Comparison of ENCODE assay signal across 17 mouse cellular contexts in the genomic region with DNA sequence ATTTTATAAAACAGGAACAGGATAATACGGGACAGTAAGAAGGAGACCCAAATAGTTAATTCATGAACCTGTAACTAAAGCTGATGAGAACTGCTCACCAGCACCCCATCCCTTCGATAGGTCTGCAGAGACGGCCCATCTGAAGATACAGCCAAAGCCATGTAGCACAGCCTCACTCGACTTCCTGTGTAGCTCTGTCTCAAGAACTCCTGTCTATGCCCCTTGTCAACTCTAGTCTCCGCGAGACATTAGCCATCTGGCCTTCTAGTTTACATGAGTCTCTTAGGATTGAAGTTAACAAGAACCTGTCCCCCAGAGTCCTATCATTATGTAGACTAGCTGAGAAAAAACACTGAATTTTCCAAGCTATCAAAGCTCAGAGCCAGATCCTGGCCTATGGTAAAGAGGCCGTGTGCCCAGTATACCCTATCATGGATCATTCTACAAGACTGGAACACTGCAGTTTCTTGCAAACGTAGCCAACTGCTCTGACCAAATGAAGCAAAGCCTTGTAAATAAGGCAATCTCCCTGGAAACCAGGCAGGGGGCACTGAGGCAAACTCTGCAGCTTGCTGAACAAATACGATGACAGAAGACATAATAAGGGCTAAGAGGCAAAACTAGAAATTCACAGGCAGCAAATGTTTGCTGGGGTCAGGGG. TPM values are rescaled to one million over a fixed set of nuclear protein-coding genes. Genes with fewer than 3 reads are reported as not detected.
A peak's percentile ranks its signal among the peaks of the same experiment; 100 is the strongest.
DNase-seq lines count a peak whose midpoint lies in the region; ATAC-seq and TF ChIP-seq lines count a peak whose summit lies in the region.
"Had no signal": no experiment of that assay in that cellular context is flagged by ENCODE, and none has a peak within 500 bp of the region (broad histone marks: within the 10 kb centered on the region; RNA-seq: fewer than 3 reads in every experiment).

No protein-coding gene starts in this region.

- no peak overlapping the region for H3K4me2 ChIP-seq in heart, embryonic 13.5 days
- no peak overlapping the region for H3K4me2 ChIP-seq in lung, embryonic 14.5 days
- H3K4me2 ChIP-seq in heart, embryonic 14.5 days (ENCODE audit: low read length): no peak overlapping the region
- no peak overlapping the region for H3K4me2 ChIP-seq in heart, embryonic 16.5 days (ENCODE audit: low read depth, low read length)
- H3K4me2 ChIP-seq: embryonic facial prominence, embryonic 13.5 days had no signal

- no peaks in the 10 kb centered on the region for H3K36me3 ChIP-seq in heart, embryonic 13.5 days
- no peaks in the 10 kb centered on the region for H3K36me3 ChIP-seq in lung, embryonic 14.5 days (ENCODE audit: insufficient read depth)
- no peaks in the 10 kb centered on the region for H3K36me3 ChIP-seq in heart, embryonic 14.5 days (ENCODE audit: control insufficient read depth, insufficient read depth, low read length)
- no peaks in the 10 kb centered on the region for H3K36me3 ChIP-seq in heart, embryonic 16.5 days (ENCODE audit: control insufficient read depth, insufficient read depth)
- H3K36me3 ChIP-seq: embryonic facial prominence, embryonic 13.5 days had no signal

- intact Hi-C loops in heart, postnatal 25 days (cut with DNase I): no loop called here

- no peak for TF ChIP-seq CTCF in lung, embryonic 14.5 days (IDR thresholded peaks at IDR 0.05; ENCODE audit: low read depth)

- peaks cover 44% of the 10 kb centered on the region for H3K4me1 ChIP-seq in heart, embryonic 13.5 days
- peaks cover 13% of the 10 kb centered on the region for H3K4me1 ChIP-seq in lung, embryonic 14.5 days (ENCODE audit: insufficient read depth)
- H3K4me1 ChIP-seq in heart, embryonic 14.5 days (ENCODE audit: control insufficient read depth in 2 of 2, insufficient read depth in 2 of 2, low read length in 2 of 2): peaks cover 16 to 33% of the 10 kb centered on the region in 2 experiments
- H3K4me1 ChIP-seq in heart, embryonic 16.5 days (ENCODE audit: control insufficient read depth, insufficient read depth, low read length): peaks cover 23% of the 10 kb centered on the region

- H3K9ac ChIP-seq in heart, embryonic 13.5 days: no peak overlapping the region
- H3K9ac ChIP-seq in lung, embryonic 14.5 days: no peak overlapping the region
- H3K9ac ChIP-seq in heart, embryonic 14.5 days (ENCODE audit: low read length): no peak overlapping the region
- no peak overlapping the region for H3K9ac ChIP-seq in heart, embryonic 16.5 days (ENCODE audit: low read length)
- H3K9ac ChIP-seq: embryonic facial prominence, embryonic 13.5 days; liver, embryonic 14.5 days had no signal

- no peak for DNase-seq in heart, postnatal 25 days (ENCODE audit: low spot score)
- peak; percentile 49 for DNase-seq in lung, embryonic 14.5 days
- DNase-seq in lung, postnatal 25 days (ENCODE audit: low spot score): no peak
- DNase-seq in thymus, postnatal 10 days (ENCODE audit: low spot score in 2 of 2): no peak
- DNase-seq: adrenal gland, adult 8-10 months; cerebellum, adult 18-20 months; kidney, postnatal 14 days; layer of hippocampus, adult 9-11 months; thymus, postnatal 36 days had no signal

- no peak for ATAC-seq in heart, embryonic 13.5 days (ENCODE audit: extremely low read depth, insufficient number of reproducible peaks, low FRiP score, low TSS enrichment)
- no peak; the same call in 1 of the 2 replicates for ATAC-seq in lung, embryonic 14.5 days (ENCODE audit: insufficient read depth)
- ATAC-seq in heart, embryonic 14.5 days (ENCODE audit: insufficient number of reproducible peaks, insufficient read depth, low FRiP score, low read depth): no peak
- ATAC-seq in heart, embryonic 16.5 days (replicated peaks; ENCODE audit: extremely low read depth, insufficient read depth, low FRiP score): 0 out of 2 replicates have a peak, but pooled peaks have one; percentile 45
- ATAC-seq: CD4-positive, CD25-positive, alpha-beta regulatory T cell, adult 4 months had no signal

- peak overlapping the region; percentile 56 for H3K27ac ChIP-seq in heart, embryonic 13.5 days (replicated peaks)
- H3K27ac ChIP-seq in lung, embryonic 14.5 days (ENCODE audit: low read depth): no peak overlapping the region
- peak overlapping the region; percentile 7 to 9; a peak in 3 of 4 replicates for H3K27ac ChIP-seq in heart, embryonic 14.5 days (replicated peaks in 1 of 2; ENCODE audit: control insufficient read depth in 1 of 2, insufficient read depth in 1 of 2, low read depth in 2 of 2, low read length in 2 of 2)
- peak overlapping the region; percentile 33 for H3K27ac ChIP-seq in heart, embryonic 16.5 days (ENCODE audit: low read length)
- H3K27ac ChIP-seq: embryonic facial prominence, embryonic 13.5 days; liver, embryonic 14.5 days; macrophage had no signal

- WGBS in heart, embryonic 13.5 days: 46% methylated on average over 9 of the region's 9 CpGs
- WGBS in lung, embryonic 14.5 days: 42% methylated on average over 9 of the region's 9 CpGs
- WGBS in heart, embryonic 14.5 days: 38% methylated on average over 9 of the region's 9 CpGs
- WGBS in heart, embryonic 16.5 days: 47% methylated on average over 9 of the region's 9 CpGs

- no peaks in the 10 kb centered on the region for H3K27me3 ChIP-seq in heart, embryonic 13.5 days (replicated peaks)
- H3K27me3 ChIP-seq in lung, embryonic 14.5 days (ENCODE audit: insufficient read depth, low read length): no peaks in the 10 kb centered on the region
- no peaks in the 10 kb centered on the region for H3K27me3 ChIP-seq in heart, embryonic 14.5 days (ENCODE audit: control insufficient read depth, insufficient read depth, low read length)
- no peaks in the 10 kb centered on the region for H3K27me3 ChIP-seq in heart, embryonic 16.5 days (ENCODE audit: control insufficient read depth, insufficient read depth, low read length)
- H3K27me3 ChIP-seq: embryonic facial prominence, embryonic 13.5 days had no signal

- H3K9me3 ChIP-seq in heart, embryonic 13.5 days: no peaks in the 10 kb centered on the region
- no peaks in the 10 kb centered on the region for H3K9me3 ChIP-seq in lung, embryonic 14.5 days (ENCODE audit: low read depth, low read length)
- H3K9me3 ChIP-seq in heart, embryonic 14.5 days (ENCODE audit: control insufficient read depth, low read length): no peaks in the 10 kb centered on the region
- H3K9me3 ChIP-seq in heart, embryonic 16.5 days (replicated peaks; ENCODE audit: control insufficient read depth, low read length): no peaks in the 10 kb centered on the region
- H3K9me3 ChIP-seq: embryonic facial prominence, embryonic 13.5 days had no signal

- no peak overlapping the region for H3K4me3 ChIP-seq in heart, embryonic 13.5 days
- H3K4me3 ChIP-seq in lung, embryonic 14.5 days (ENCODE audit: low read depth, low read length): no peak overlapping the region
- H3K4me3 ChIP-seq in heart, embryonic 14.5 days (ENCODE audit: control insufficient read depth in 1 of 2, insufficient read depth in 1 of 2, low read depth in 1 of 2, low read length in 2 of 2): no peak overlapping the region
- H3K4me3 ChIP-seq in heart, embryonic 16.5 days (ENCODE audit: low read length): no peak overlapping the region
- H3K4me3 ChIP-seq: embryonic facial prominence, embryonic 13.5 days had no signal

RNA-seq across cellular contexts. Expression of gene Apbb2, which starts 49.3 kb away (rescaled TPM):
- 26.1 and 29.3 TPM in 2 replicates for polyA plus RNA-seq in heart, embryonic 13.5 days (2015; fragmentation: Nextera tagmentation; extraction: Ambion mirVana)
- 10 to 100 TPM; 40.2 to 46.7 TPM for total RNA-seq in heart, postnatal 25 days (2021)
- polyA plus RNA-seq in lung, embryonic 14.5 days (2014; fragmentation: Nextera tagmentation; extraction: Ambion mirVana): 49.8 and 54.6 TPM in 2 replicates
- polyA plus RNA-seq in heart, embryonic 14.5 days (2014; fragmentation: Nextera tagmentation; extraction: Ambion mirVana): 30.9 and 32.9 TPM in 2 replicates
- polyA plus RNA-seq in heart, embryonic 16.5 days (2015; fragmentation: Nextera tagmentation; extraction: Ambion mirVana): 33.7 and 34.0 TPM in 2 replicates
- total RNA-seq: MEL had no signal
